Mouse (Mus musculus): ENCODE measurements around the gene Olfr140.

The Olfr140 gene

DNA sequence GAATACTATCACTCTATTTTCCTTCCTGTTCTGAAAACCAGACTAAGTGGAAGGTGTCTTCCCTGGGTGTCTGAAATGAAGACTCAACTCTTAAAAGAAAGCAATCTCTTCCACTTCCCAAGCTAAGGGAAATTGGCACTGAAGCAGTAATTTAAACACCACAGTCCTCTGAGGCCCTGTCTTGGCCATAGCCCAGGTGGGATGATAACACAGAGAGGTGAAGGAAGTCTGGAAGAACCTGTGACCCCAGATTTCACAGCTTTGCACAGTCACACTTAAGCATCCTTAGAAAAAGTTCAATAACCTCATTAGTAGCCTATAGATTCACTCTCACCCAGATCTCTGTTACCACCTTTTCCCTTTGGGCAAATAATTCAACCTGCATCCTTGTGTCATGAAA lies at the start of gene Olfr140:
Olfr140 (minus strand) TSS at position 101 of the 400 bp plus-strand sequence.
- DNase-seq, result no peak

DNA sequence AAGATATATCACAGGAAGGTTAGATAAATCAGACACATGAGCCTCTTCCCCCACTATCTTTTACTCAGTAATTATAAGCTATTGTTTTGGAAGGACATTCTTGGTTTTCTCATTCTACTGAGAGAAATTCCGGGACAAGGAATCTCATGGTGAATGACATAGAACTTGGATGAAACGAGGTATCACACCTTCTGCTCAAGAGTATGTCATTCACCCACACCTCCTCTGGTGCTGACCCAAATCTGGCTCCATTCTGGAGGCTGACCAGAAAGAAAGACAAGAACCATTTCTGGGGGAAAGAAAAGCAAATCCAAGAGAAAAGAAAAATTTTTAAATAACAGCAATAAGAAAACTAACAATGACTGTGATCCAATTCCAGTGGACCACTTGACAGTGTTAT lies 6.7 kb upstream of the Olfr140 start:
- no peak for DNase-seq

DNA sequence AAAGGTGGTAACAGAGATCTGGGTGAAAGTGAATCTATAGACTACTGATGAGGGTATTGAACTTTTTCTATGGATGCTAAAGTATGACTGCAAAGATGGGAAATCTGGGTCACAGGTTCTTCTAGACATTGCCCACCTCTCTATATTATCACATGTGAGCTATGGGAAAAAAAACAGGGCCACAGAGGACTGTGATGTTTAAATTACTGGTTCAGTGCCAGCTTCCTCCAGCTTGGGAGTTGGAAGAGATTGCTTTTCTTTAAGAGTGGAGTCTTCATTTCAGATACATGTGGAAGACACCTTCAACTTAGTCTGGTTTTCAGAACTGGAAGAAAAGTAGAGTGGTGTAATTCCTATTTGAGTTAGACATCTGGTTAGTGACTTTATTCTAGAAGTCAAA lies 28.4 kb downstream of the Olfr140 start, which contains the start of gene Olfr1265:
Olfr1265 (plus strand) TSS at position 301 of the 400 bp plus-strand sequence.
- no peak for DNase-seq

DNA sequence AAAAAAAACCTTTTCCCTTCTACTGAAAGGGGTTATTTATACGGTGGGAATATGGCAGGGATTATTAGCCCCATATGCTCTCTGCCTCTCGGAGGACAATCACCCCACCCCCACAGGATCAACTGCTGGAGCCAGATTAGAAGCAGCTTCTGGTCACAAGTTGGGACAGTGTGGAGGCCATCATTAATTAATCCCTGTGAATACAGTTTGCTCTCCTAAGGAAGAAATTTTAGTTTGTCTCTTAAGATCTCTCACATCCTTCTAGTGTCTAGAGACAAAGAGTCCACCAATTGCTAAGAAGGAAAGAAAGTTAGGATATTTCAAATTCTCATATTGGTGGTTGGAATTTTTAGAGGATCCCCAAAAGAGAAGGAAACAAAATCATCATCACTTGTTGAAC lies 37.9 kb downstream of the Olfr140 start, which contains the start of gene Olfr1264:
Olfr1264 (minus strand) TSS at position 101 of the 400 bp plus-strand sequence.
- DNase-seq, result no peak

DNA sequence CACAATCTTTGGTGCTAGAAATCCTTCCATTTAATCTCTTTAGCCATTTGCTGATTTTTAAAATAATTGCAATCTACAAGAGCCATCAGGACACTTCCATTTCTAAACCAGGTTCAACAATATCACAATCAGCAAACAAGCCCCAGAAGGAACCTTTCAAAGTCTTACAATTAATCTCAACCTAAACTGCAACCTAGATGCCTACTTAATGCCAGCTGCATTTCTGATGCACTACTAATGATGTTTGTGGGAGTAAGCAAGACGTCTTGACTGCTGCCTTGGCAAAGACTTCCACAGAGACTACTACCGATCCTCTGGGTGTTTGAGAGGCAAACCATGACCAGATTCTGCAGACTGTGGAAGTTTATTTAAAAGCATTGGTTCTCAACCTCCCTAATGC lies 51.6 kb downstream of the Olfr140 start, which contains the start of gene Olfr1263:
Olfr1263 (plus strand) TSS at position 301 of the 400 bp plus-strand sequence.
- DNase-seq, result no peak

DNA sequence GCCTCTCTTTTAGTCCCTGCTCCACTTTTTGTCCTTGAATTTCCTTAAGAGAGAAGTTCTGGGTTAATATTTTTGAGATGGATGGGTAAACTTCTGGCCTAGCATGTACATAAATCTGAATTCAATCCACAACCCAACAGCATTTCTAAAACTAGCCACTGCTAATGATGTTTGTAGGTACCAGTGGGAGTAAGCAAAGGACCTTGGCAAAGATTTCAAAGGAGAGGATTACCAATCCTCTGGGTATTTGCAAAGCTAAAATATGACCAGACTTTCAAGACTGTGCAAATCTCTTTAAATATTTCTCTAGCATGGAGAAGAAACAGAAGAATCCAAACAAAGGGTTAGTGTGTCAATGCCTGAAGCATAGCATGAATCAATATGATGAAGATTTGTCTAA lies 63.5 kb downstream of the Olfr140 start, which contains the start of gene Olfr1262:
Olfr1262 (plus strand) TSS at position 301 of the 400 bp plus-strand sequence.
- DNase-seq, result no peak
